Mouse (Mus musculus) left cerebral cortex, adult 8-10 months (tissue): ENCODE results near the gene Cd83. TPM values are rescaled to one million over a fixed set of nuclear protein-coding genes. Genes with fewer than 3 reads are reported as not detected.

Experiments
- DNase-seq, 2 experiments: peaks; one replicate each; pipeline ENCODE4 v3.0.0; 2022; ENCODE audit warnings: low spot score in 2 of 2
- total RNA-seq, 4 experiments: library from RNA; stranded (reverse); gene quantifications; 2 replicates each; pipeline ENCODE4 v1.2.4; 2022

Cd83 gene
- total RNA-seq, 4 experiments from 2014 or later = 11.8 to 14.6 (median 13.2) TPM

DNA sequence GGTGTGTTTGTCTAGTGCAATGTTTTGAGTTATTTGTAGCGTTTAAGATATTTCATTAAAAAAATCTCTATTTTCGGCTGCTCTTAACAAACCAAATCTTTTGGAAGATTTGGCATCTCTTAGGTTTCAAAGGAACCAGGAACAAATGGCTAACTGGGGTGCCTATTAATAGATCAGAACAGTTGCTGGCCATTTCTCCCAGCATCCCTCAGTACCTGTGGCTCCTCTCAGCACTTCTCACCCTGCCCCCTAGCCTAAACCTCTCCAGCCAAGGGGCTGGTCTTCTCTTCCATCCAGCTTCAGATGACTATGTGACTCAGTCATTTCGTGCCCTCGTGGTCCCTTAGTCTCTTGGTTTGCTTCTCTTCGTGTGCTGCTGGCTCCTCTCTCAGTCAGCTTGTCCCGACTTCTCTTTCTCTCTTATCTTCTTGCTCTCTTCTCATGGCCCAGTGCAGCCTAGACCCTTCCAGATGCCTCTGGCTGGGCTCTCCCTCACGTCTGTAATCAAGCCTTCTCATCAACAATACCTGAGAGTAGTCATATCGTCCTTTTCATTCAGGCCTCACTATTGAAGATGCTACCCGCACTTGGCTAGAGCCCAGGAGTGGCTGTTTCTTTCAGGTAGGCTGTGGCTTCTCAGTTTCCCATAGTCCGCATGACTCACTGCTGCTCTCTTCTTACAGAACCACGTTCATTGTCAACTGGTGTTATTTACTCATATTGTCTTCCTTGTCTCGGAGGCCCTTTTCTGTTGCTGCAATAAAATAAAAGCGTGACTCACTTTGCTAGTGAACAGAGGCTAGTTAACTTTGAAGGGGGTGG, 9.8 kb upstream of the Cd83 start:
- no peak for DNase-seq

GRCm38 (mm10) chr13:43775427-43775733, 9.2 kb upstream of the Cd83 start:
- DNase-seq = no peak

DNA sequence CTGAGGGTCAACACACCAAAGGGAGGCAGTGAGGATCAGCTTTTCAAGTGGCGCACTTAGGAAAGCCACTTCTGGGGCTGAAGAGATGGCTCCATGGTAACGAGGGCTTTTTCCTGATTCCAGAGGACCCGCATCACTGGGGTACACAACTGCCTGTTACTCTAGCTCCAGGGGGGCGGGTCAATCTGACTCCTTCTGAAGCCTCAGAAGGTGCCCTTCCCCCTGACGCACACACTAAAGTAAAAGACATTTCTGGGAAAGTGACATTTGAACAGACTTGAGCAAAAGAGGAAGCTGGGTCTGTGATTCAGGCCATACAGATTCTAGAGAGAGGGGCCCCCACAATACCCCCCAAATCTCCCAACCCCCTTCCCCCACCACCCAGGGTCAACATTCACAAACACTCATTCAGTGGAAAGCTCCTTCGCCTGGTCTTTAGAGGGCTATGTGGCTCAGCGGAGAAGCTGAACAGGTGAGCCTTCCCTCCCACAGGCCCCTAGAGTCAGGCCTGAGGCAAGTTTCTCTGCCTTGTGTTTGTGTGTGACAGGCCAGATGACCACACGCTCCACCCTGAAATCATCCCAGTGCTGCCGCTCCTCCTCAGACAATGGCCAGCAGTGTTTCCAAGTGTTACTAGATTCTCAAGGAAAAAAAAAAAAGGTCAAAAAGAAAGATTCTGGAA, 7.1 kb upstream of the Cd83 start:
- no peak for DNase-seq

DNA sequence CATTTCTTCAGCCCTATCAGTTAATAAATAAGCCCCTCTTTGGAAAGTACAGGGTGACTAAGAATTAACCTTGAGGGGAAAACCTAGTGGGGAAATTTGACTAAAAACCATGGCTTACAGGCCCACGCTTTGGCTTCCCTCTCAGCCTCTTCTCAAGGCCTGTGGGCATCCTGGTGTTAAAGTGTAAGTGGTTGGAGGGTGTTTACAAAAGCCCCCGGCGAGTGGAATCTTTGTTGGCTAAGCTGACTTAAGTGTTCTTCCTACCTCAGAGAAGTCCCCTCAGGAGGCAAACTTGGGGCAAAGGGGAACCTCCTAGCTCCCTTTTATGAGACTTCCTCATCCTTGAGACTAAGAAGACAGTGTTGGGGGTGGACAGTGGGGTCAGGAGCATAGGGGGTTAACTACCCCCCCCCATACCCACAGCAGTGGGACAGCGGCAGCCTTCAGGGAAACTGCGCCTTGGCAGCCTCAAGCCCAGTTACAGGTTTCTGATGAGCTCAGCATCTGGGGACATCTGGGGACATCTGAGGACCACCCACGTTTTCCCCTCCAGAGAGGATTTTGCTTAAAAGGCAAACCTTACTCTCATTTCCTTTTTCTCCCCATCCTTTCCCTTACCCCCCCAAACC, 6.4 kb upstream of the Cd83 start:
- DNase-seq = no peak

GRCm38 (mm10) chr13:43778971-43779370, 5.6 kb upstream of the Cd83 start:
- no peak for DNase-seq

- DNase-seq = no peak
These were observed 4.5 kb upstream of the Cd83 start for GRCm38 (mm10) chr13:43780071-43780470.

DNA sequence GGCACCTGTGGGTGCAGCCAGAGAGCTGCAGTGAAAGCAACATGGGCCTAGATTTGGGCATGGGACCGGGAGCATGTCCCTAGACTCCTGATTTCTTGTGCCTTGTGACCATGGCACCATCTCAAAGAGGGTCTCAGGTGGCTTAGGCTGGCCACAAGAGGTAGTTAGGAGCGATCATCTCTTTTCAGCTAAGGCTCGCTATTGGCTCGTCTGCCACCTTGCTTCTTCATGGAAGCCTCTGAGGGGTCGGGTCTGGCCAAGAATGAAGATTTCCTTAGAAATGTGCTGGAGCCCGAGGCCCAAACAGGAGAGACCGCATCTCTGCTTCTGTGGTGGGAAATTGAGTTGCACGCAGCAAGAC, 1.1 kb downstream of the Cd83 start:
- no peak for DNase-seq

GRCm38 (mm10) chr13:43786171-43786795, 1.7 kb downstream of the Cd83 start:
- no peak for DNase-seq

GRCm38 (mm10) chr13:43787262-43787661, 2.7 kb downstream of the Cd83 start:
- no peak for DNase-seq

GRCm38 (mm10) chr13:43788071-43788470, 3.5 kb downstream of the Cd83 start:
- no peak for DNase-seq

DNA sequence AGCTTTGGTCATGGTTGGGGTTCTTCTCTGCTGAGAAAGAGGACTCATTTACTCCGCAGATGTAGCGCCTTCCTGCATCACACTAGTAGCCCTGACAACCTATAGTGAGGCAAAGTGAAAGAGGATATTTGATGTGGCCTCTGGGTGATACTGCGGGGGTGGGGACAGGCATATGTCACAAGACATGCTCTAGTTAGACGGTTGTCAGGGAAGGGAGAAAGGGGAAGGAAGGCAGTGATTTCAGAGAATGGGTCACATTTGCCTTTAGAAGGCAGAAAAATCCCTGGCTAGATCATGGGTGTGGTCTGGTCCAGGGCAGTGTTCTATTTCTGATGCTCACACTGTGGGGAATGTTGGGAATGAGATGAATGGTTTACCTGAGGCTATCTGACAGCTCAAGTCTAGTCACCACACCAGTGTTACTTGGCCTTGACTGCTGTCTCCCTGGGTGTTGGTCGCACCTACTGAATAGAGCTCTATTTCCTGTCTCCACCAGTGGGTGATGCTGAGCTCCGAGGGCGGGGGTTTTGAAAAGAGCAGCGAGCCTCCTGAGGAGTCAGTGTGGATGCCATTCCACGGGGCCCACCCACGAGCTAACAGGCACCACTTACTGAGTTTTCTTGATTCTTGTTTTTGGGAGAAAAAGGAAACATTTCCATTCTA, 4.5 kb downstream of the Cd83 start:
- no peak for DNase-seq

DNA sequence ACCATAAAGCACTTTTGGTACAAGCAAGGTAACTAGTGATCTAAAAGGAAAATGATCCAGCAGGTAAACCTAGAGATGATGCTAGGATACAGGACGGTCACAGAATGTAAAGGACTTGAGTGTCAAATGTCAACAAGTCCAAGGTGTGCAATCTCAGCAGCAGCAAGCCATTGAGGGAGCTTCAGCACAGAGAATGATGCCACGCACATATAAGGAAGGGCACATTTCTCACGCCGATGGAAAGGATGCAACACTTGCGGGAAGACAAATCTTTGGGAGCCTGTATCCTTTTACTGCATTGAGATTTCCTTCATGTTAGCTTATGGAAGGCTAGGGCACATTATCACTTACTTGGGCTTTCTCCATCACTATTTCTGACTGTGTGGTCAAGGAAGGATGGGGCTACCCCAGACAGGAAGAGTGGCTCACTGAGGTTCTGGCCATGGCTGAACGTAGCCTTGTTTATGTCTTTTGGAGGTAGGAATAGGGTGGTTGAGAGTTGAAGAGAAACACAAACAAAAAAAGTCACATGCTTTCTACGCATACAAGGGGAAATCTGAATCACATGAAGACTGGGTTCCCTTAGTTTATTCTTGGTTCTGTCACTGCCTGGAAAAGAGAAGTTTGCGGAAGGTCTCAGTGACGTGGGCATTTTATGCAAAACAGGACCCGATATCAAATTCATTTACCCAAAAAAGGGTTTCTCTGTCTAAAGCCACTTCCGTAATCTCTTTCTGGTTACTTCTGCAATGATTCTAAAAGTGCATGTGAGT, 5.8 kb downstream of the Cd83 start:
- no peak for DNase-seq

GRCm38 (mm10) chr13:43795334-43795733, 10.8 kb downstream of the Cd83 start:
- no peak for DNase-seq

DNA sequence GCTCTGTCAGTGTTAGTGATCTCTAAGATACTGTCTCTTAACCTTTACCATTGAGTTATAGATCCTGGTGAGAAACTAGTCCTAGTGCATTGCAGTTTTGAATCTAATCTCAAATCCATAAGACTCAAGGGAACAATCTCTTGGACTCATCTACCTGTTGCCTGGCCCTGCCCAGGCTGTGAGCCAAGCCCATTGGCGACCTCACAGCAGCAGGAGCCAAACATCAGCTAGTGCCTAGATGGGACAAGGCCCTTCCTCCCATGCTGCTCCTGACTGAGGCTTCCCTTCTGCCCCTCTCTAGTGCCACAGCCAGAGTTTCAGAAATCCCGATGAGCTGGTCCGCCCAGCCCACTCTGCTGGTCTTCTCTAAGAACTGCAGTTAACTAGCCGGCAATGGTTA, 14.1 kb downstream of the Cd83 start:
- no peak for DNase-seq

GRCm38 (mm10) chr13:43800136-43800535, 15.6 kb downstream of the Cd83 start:
- DNase-seq = no peak

GRCm38 (mm10) chr13:43801961-43802360, 17.4 kb downstream of the Cd83 start:
- no peak for DNase-seq

DNA sequence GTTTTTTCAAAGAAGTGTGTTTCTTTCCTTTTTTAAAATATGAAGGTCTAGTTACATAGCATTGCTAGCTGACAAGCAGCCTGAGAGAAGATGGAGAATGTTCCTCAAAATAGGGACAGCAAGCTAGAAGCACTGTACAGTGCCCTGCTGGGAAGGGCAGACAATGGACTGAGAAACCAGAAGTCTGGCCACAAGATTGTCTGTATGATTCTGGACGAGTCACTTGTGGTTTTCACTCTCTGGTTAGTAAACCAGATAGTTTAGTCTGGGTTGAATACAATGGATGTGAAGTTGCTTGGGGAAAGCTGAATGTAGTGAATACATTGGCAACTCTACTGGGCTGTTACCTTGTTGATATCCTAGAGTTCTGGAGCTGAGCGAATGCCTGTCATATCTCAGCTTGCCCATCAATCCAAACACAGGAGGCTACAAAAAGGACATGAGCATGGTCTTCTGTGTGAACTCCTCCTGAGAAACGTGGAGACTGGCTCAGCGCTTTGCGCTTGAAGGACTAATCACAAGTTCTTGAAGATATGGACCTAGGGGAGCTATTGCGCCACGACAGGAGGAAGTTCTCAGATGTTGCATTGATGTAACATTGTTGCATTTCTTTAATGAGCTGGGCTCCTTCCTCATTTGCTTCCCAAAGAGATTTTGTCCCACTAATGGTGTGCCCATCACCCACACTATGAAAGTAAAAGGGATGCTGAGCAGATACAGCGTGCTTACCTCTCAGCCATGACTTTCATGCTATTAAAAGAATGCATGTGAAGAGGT, 18.0 kb downstream of the Cd83 start:
- DNase-seq = no peak

GRCm38 (mm10) chr13:43804648-43805047, 20.1 kb downstream of the Cd83 start:
- no peak for DNase-seq

DNA sequence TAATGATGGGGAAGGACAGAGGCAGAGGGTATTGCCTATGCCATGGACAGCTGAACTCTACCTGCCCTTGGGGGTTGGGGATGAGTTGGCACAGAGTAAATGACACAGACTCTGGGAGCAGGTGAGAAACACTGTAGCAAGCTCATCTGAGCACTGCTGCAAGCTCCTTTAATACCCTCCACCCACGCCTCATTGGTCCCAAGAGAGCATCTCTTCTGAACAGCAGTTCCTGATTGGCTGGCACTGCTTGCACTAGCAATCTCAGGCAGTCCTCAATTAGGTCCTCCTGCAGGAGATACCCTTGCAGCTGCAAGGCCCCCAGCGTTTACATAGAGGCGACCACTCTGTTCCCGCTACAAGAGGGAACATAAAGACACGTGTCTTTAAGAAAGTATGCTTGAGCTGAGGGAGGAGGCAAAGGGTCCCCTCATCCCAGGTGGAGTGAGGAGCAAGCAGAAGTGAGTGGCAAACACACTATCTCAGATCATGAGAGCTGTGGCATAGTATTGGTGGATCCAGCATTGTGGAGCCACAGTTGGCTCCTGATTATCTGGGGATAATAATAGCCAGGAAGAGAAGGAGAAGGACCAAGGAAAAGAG, 20.7 kb downstream of the Cd83 start:
- DNase-seq = no peak
